Mouse (Mus musculus) liver, adult 2 months (tissue): ENCODE data around the gene Arhgap28.

ENCODE experiments used
- CTCF ChIP-seq: fragments of 200-500 bp; IDR thresholded peaks from 2 replicates; pipeline ENCODE4 v1.5.1; 2011; ENCODE audit warnings: low read depth, low read length, control low read depth
- POLR2A ChIP-seq: fragments of 200-500 bp; IDR thresholded peaks from 2 replicates; pipeline ENCODE4 v1.6.1; 2011; ENCODE audit warnings: low read length, control low read depth; ENCODE audit not compliant: insufficient read depth; ENCODE audit errors: extremely low read depth

- TF ChIP-seq POLR2A (no peak), CTCF (no peak)
These were observed 167.6 kb downstream of the Arhgap28 start for GRCm38 (mm10) chr17:67836146-67836895.
